ENCODE assay signal across 8 mouse cellular contexts in the genomic region with DNA sequence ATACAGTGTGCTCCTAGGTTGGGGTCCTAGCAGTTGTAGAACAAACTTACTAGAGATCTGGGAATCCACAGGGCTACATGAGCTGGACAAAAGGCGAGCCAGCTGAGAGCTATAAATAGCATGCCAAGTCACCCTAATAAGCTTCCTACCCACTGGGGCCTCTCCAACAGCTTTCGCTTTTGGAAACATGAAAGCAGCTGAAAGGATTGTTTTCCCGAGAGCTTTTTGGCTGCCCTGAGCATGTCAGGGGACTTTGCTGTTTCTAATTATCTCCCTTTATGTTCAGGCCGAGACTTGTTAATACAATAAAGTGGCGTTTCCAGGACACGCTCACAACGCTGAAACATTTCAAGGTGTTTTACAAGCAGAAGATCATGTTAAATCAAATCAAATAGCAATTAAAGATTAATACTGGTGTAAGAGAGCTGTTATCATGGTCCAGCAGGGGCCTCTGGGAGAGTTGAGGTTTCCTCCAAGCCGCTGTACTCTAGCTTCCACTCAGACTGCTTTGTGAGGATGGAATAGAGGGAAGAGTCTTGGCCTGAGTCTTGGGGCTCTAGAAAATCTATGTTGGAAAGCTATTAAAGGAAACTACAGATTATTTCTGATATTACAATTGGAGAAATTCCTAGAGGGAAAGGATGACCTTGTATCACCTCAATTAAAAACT.
A peak's percentile ranks its signal among the peaks of the same experiment; 100 is the strongest.
DNase-seq lines count a peak whose midpoint lies in the region; ATAC-seq and TF ChIP-seq lines count a peak whose summit lies in the region.

No protein-coding gene starts in this region.

- no peaks in the 10 kb centered on the region for H3K27me3 ChIP-seq in kidney, adult 2 months (replicated peaks; ENCODE audit: control insufficient read depth, insufficient read depth, low read length)

- H3K36me3 ChIP-seq in kidney, adult 2 months (ENCODE audit: control insufficient read depth, insufficient read depth, low read length) = no peaks in the 10 kb centered on the region

- TF ChIP-seq CTCF in kidney, adult 2 months (conservative IDR thresholded peaks at IDR 0.05; ENCODE audit: insufficient read depth, insufficient read length, low read depth, low read length) = no peak

- no peak overlapping the region for H3K4me3 ChIP-seq in kidney, adult 2 months (ENCODE audit: insufficient read depth, low read depth, low read length)

- DNase-seq in kidney, adult 2 months = peak; percentile 4
- DNase-seq in kidney, adult 8-10 months = no peak
- DNase-seq in cerebellum, postnatal 10 days = peak; percentile 39 to 43
- DNase-seq in frontal cortex, adult 2 months (ENCODE audit: extremely low spot score in 1 of 2, low spot score in 1 of 2) = peak; percentile 7 to 17
- DNase-seq in lung, postnatal 10 days = peak; percentile 54
- DNase-seq in skeletal muscle tissue, adult 2 months (ENCODE audit: low read depth, low spot score) = peak; percentile 54

- 40% methylated on average over 8 of the region's 8 CpGs for WGBS in kidney, adult 2 months

- TF ChIP-seq POLR2A in kidney, adult 2 months (IDR thresholded peaks at IDR 0.05; ENCODE audit: low read depth, low read length) = no peak

- H3K27ac ChIP-seq in kidney, adult 2 months (ENCODE audit: insufficient read depth, low read depth, low read length) = no peak overlapping the region

- peak; percentile 71 to 84 for ATAC-seq in hematopoietic stem cell, adult 5-6 weeks (replicated peaks in 1 of 2; ENCODE audit: insufficient read depth in 1 of 2, low FRiP score in 2 of 2, low TSS enrichment in 1 of 2, low read depth in 1 of 2, poor library complexity in 2 of 2, severe bottlenecking in 2 of 2)
- ATAC-seq in activated CD4-positive, CD25-positive, alpha-beta regulatory T cell, adult 4 months = no peak

- H3K4me1 ChIP-seq in kidney, adult 2 months (ENCODE audit: control insufficient read depth, insufficient read depth, low read length) = no peaks in the 10 kb centered on the region

Comparison
In these comparisons a context has a peak if more than half of its experiments do, and no peak if none do; other contexts are left out.
1. DNase-seq: peak in kidney, adult 2 months (single experiment), cerebellum, postnatal 10 days (2 of 2), frontal cortex, adult 2 months (2 of 2), lung, postnatal 10 days (single experiment) and skeletal muscle tissue, adult 2 months (single experiment); none in kidney, adult 8-10 months (0 of 2).